Mouse (Mus musculus) spleen, adult 2 months (tissue): Measurements from ENCODE around the gene Gm44965.

Source experiments
- CTCF ChIP-seq: fragments of 200-500 bp; IDR thresholded peaks from 2 replicates; pipeline ENCODE4 v1.5.1; 2011; ENCODE audit warnings: mild to moderate bottlenecking, inconsistent platforms; ENCODE audit not compliant: insufficient read depth, insufficient read length, insufficient replicate concordance; ENCODE audit errors: extremely low read depth
- POLR2A ChIP-seq: fragments of 200-500 bp; IDR thresholded peaks from 2 replicates; pipeline ENCODE4 v1.6.1; 2011; ENCODE audit warnings: low read depth, low read length, inconsistent platforms

- TF ChIP-seq POLR2A (no peak), CTCF (no peak)
These were observed 16.9 kb downstream of the Gm44965 start for GRCm38 (mm10) chr6:48610657-48611056.
